14 mouse cellular contexts compared by ENCODE assay signal in genomic region chr11:31355737-31356136, GRCm38 (mm10).
"Had no signal": no experiment of that assay in that cellular context is flagged by ENCODE, and none has a peak within 500 bp of the region (broad histone marks: within the 10 kb centered on the region; RNA-seq: fewer than 3 reads in every experiment).

No protein-coding gene starts in this region.

- ATAC-seq: intestine, embryonic 15.5 days; midbrain, embryonic 16.5 days had no signal

- DNase-seq: kidney, adult 18-20 months; kidney, postnatal 14 days; lung, postnatal 4 days; right cerebral cortex, adult 18-20 months; right cerebral cortex, postnatal 25 days had no signal

- H3K4me3 ChIP-seq: intestine, embryonic 15.5 days; kidney, embryonic 15.5 days; left cerebral cortex, adult 2 months; limb, embryonic 13.5 days; liver, embryonic 15.5 days; megakaryocyte, embryonic 14.5 days; midbrain, embryonic 12.5 days; neural tube, embryonic 13.5 days had no signal

- H3K9me3 ChIP-seq: intestine, embryonic 15.5 days; kidney, embryonic 15.5 days; limb, embryonic 13.5 days; liver, embryonic 15.5 days; megakaryocyte, embryonic 14.5 days; midbrain, embryonic 12.5 days; neural tube, embryonic 13.5 days had no signal

- H3K27me3 ChIP-seq: intestine, embryonic 15.5 days; kidney, embryonic 15.5 days; limb, embryonic 13.5 days; liver, embryonic 15.5 days; megakaryocyte, embryonic 14.5 days; midbrain, embryonic 12.5 days; neural tube, embryonic 13.5 days had no signal

- H3K27ac ChIP-seq: intestine, embryonic 15.5 days; kidney, embryonic 15.5 days; left cerebral cortex, adult 2 months; limb, embryonic 13.5 days; liver, embryonic 15.5 days; midbrain, embryonic 12.5 days; neural tube, embryonic 13.5 days had no signal

- H3K4me2 ChIP-seq: intestine, embryonic 15.5 days; kidney, embryonic 15.5 days; limb, embryonic 13.5 days; liver, embryonic 15.5 days; midbrain, embryonic 12.5 days; neural tube, embryonic 13.5 days had no signal

- H3K36me3 ChIP-seq: intestine, embryonic 15.5 days; kidney, embryonic 15.5 days; limb, embryonic 13.5 days; liver, embryonic 15.5 days; midbrain, embryonic 12.5 days; neural tube, embryonic 13.5 days had no signal

- H3K9ac ChIP-seq: intestine, embryonic 15.5 days; kidney, embryonic 15.5 days; limb, embryonic 13.5 days; liver, embryonic 15.5 days; midbrain, embryonic 12.5 days; neural tube, embryonic 13.5 days had no signal

- H3K4me1 ChIP-seq: intestine, embryonic 15.5 days; limb, embryonic 13.5 days; liver, embryonic 15.5 days; midbrain, embryonic 12.5 days; neural tube, embryonic 13.5 days had no signal
